In the genomic region with DNA sequence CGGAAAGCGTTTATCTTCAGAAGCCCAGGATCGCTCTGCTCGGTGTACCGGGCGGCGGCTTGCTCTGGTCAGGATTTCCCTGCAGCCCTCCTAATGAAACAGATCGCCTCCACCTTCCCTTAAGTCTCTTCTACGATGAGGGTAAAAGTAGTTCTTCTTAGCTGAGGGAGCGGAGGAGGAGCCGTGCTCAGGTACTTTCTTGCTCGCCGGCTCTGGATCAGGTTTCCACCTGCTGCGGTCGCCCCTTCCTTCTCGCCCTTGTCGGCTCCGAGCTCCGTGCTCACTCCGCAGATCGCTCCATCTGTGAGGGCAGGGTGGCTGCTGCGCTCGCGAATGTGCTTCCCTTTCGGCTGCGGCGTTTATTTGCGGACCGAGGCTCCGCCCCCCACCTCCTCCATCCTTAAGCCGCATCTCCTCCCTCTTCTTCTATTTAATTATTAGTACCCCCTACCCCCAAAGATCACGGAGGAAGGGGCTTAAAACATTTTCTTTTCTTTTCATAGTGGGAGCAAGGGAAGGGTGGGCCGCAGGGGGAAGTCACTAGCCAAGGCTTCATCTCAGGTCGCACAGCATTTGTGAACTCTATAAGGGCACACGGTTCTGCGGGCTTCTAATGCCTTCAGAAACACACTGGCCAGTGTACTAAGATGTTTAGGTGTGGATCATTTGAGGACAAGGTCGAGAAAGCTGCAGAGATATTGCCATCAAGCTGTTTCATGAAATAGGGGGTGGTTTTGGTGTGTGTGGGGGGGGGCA, we compare ENCODE assay signal across 8 mouse cellular contexts. TPM values are rescaled to one million over a fixed set of nuclear protein-coding genes. Genes with fewer than 3 reads are reported as not detected.
DNase-seq lines count a peak whose midpoint lies in the region; ATAC-seq and TF ChIP-seq lines count a peak whose summit lies in the region.

Slc7a8 (minus strand) TSS at position 337 of the 756 bp plus-strand sequence.

- no peak for TF ChIP-seq CTCF in kidney, postnatal 0 days (IDR thresholded peaks at IDR 0.05; ENCODE audit: low read depth)
- TF ChIP-seq CTCF in liver, embryonic 14.5 days (IDR thresholded peaks at IDR 0.05; ENCODE audit: low read depth): no peak

- peaks cover 69% of the 10 kb centered on the region for H3K27me3 ChIP-seq in forebrain, embryonic 10.5 days (ENCODE audit: poor library complexity, severe bottlenecking)
- peaks cover 35% of the 10 kb centered on the region for H3K27me3 ChIP-seq in heart, embryonic 13.5 days (replicated peaks)
- H3K27me3 ChIP-seq in kidney, postnatal 0 days (ENCODE audit: insufficient read depth, low read length): no peaks in the 10 kb centered on the region; the same call in 1 of the 2 replicates
- H3K27me3 ChIP-seq in liver, embryonic 14.5 days (ENCODE audit: control insufficient read depth, insufficient read depth, low read length): peaks cover 40% of the 10 kb centered on the region
- peaks cover 3% of the 10 kb centered on the region; the same call in 1 of the 2 replicates for H3K27me3 ChIP-seq in neural tube, embryonic 11.5 days (ENCODE audit: control insufficient read depth, insufficient read depth, low read length)

- H3K36me3 ChIP-seq in forebrain, embryonic 10.5 days (replicated peaks): no peaks in the 10 kb centered on the region
- no peaks in the 10 kb centered on the region for H3K36me3 ChIP-seq in heart, embryonic 13.5 days
- H3K36me3 ChIP-seq in kidney, postnatal 0 days (ENCODE audit: insufficient read depth, low read length): no peaks in the 10 kb centered on the region
- no peaks in the 10 kb centered on the region for H3K36me3 ChIP-seq in liver, embryonic 14.5 days (replicated peaks; ENCODE audit: control insufficient read depth, insufficient read depth, low read depth)
- H3K36me3 ChIP-seq in neural tube, embryonic 11.5 days (ENCODE audit: control insufficient read depth, insufficient read depth, low read length): no peaks in the 10 kb centered on the region

- peak within 1 kb of the TSS; percentile 80 for H3K9ac ChIP-seq in heart, embryonic 13.5 days
- peak within 1 kb of the TSS; percentile 43 for H3K9ac ChIP-seq in kidney, postnatal 0 days (ENCODE audit: low read depth, low read length)
- H3K9ac ChIP-seq in liver, embryonic 14.5 days (replicated peaks): no peak within 1 kb of the TSS
- peak within 1 kb of the TSS; percentile 47; the same call in 1 of the 2 replicates for H3K9ac ChIP-seq in neural tube, embryonic 11.5 days (ENCODE audit: low read length)

- no peak for TF ChIP-seq EP300 in liver, embryonic 14.5 days (IDR thresholded peaks at IDR 0.05; ENCODE audit: low read depth)

- WGBS in forebrain, embryonic 10.5 days: 1% methylated on average over 37 of the region's 37 CpGs
- 2% methylated on average over 37 of the region's 37 CpGs for WGBS in heart, embryonic 13.5 days
- 2% methylated on average over 37 of the region's 37 CpGs for WGBS in kidney, postnatal 0 days
- 2% methylated on average over 37 of the region's 37 CpGs for WGBS in liver, embryonic 14.5 days (ENCODE audit: insufficient replicate concordance)
- WGBS in neural tube, embryonic 11.5 days: 1% methylated on average over 37 of the region's 37 CpGs

- DNase-seq in urinary bladder, adult 18-20 months (ENCODE audit: low spot score in 2 of 2): peak; percentile 56 to 62
- no peak for DNase-seq in urinary bladder, postnatal 10 days (ENCODE audit: low spot score)
- DNase-seq in forebrain, embryonic 10.5 days (ENCODE audit: extremely low spot score, low spot score): peak; percentile 62
- peak; percentile 63 for DNase-seq in kidney, postnatal 0 days (ENCODE audit: low spot score)
- DNase-seq in liver, embryonic 14.5 days (ENCODE audit: low read depth in 3 of 3, low spot score in 3 of 3): no peak
- DNase-seq in neural tube, embryonic 11.5 days (ENCODE audit: low spot score): peak; percentile 78
- peak; percentile 57 for DNase-seq in telencephalon, adult 2 months (ENCODE audit: low read depth, low spot score)

- no peak for ATAC-seq in heart, embryonic 13.5 days (ENCODE audit: extremely low read depth, insufficient number of reproducible peaks, low FRiP score, low TSS enrichment)
- ATAC-seq in kidney, postnatal 0 days (replicated peaks; ENCODE audit: low FRiP score, low read depth): 0 out of 2 replicates have a peak, but pooled peaks have one; percentile 42
- ATAC-seq in liver, embryonic 14.5 days (ENCODE audit: insufficient read depth): no peak
- peak; percentile 35; the same call in 1 of the 2 replicates for ATAC-seq in neural tube, embryonic 11.5 days (ENCODE audit: insufficient read depth, low FRiP score, low TSS enrichment)

- 0 out of 2 replicates have a peak within 1 kb of the TSS, but pooled peaks have one; percentile 27 for H3K27ac ChIP-seq in forebrain, embryonic 10.5 days
- H3K27ac ChIP-seq in heart, embryonic 13.5 days (replicated peaks): 0 out of 2 replicates have a peak within 1 kb of the TSS, but pooled peaks have one; percentile 25
- H3K27ac ChIP-seq in kidney, postnatal 0 days: peak within 1 kb of the TSS; percentile 55
- H3K27ac ChIP-seq in liver, embryonic 14.5 days: no peak within 1 kb of the TSS
- no peak within 1 kb of the TSS for H3K27ac ChIP-seq in neural tube, embryonic 11.5 days (ENCODE audit: low read depth, low read length)

- no peaks in the 10 kb centered on the region for H3K9me3 ChIP-seq in forebrain, embryonic 10.5 days
- H3K9me3 ChIP-seq in heart, embryonic 13.5 days: no peaks in the 10 kb centered on the region; the same call in 1 of the 2 replicates
- no peaks in the 10 kb centered on the region for H3K9me3 ChIP-seq in kidney, postnatal 0 days (replicated peaks; ENCODE audit: low read length)
- H3K9me3 ChIP-seq in liver, embryonic 14.5 days (ENCODE audit: control insufficient read depth, low read length): no peaks in the 10 kb centered on the region
- H3K9me3 ChIP-seq in neural tube, embryonic 11.5 days (ENCODE audit: control insufficient read depth, low read length): no peaks in the 10 kb centered on the region

- peak within 1 kb of the TSS; percentile 82 for H3K4me2 ChIP-seq in heart, embryonic 13.5 days
- H3K4me2 ChIP-seq in kidney, postnatal 0 days (ENCODE audit: low read length): peak within 1 kb of the TSS; percentile 79
- peak within 1 kb of the TSS; percentile 70 for H3K4me2 ChIP-seq in liver, embryonic 14.5 days (ENCODE audit: low read depth)
- peak within 1 kb of the TSS; percentile 72 for H3K4me2 ChIP-seq in neural tube, embryonic 11.5 days (ENCODE audit: low read depth)

- peak within 1 kb of the TSS; percentile 59 for H3K4me3 ChIP-seq in forebrain, embryonic 10.5 days
- peak within 1 kb of the TSS; percentile 59 for H3K4me3 ChIP-seq in heart, embryonic 13.5 days
- peak within 1 kb of the TSS; percentile 46 for H3K4me3 ChIP-seq in kidney, postnatal 0 days (replicated peaks; ENCODE audit: low read depth, low read length)
- H3K4me3 ChIP-seq in liver, embryonic 14.5 days (ENCODE audit: insufficient read depth in 1 of 2, low read depth in 2 of 2, low read length in 2 of 2): peak within 1 kb of the TSS; percentile 53 to 54
- H3K4me3 ChIP-seq in neural tube, embryonic 11.5 days (ENCODE audit: low read depth, low read length): peak within 1 kb of the TSS; percentile 36

- peaks cover 9% of the 10 kb centered on the region for H3K4me1 ChIP-seq in forebrain, embryonic 10.5 days
- H3K4me1 ChIP-seq in heart, embryonic 13.5 days: peaks cover 28% of the 10 kb centered on the region
- H3K4me1 ChIP-seq in kidney, postnatal 0 days (replicated peaks; ENCODE audit: insufficient read depth, low read length): peaks cover 3% of the 10 kb centered on the region; the same call in 1 of the 2 replicates
- no peaks in the 10 kb centered on the region; a peak in 1 of 4 replicates for H3K4me1 ChIP-seq in liver, embryonic 14.5 days (replicated peaks; ENCODE audit: control insufficient read depth in 2 of 2, insufficient read depth in 2 of 2, low read length in 1 of 2)
- H3K4me1 ChIP-seq in neural tube, embryonic 11.5 days (ENCODE audit: control insufficient read depth, insufficient read depth, low read length): no peaks in the 10 kb centered on the region

RNA-seq across cellular contexts. Expression of gene Slc7a8, which starts in this region (rescaled TPM):
- 1.0 and 2.3 TPM in 2 replicates for polyA plus RNA-seq in forebrain, embryonic 10.5 days (2016; fragmentation: Nextera tagmentation; extraction: Ambion mirVana)
- polyA plus RNA-seq in heart, embryonic 13.5 days (2015; fragmentation: Nextera tagmentation; extraction: Ambion mirVana): 3.4 and 4.0 TPM in 2 replicates
- polyA plus RNA-seq in kidney, postnatal 0 days (2015; fragmentation: Nextera tagmentation; extraction: Ambion mirVana): 25.4 and 25.7 TPM in 2 replicates
- polyA plus RNA-seq in liver, embryonic 14.5 days (2012; rRNA removed): 3.3 and 3.6 TPM in 2 replicates
- 3.7 and 3.9 TPM in 2 replicates for polyA plus RNA-seq in liver, embryonic 14.5 days (2014; fragmentation: Nextera tagmentation; extraction: Ambion mirVana)
- 3.2 and 3.4 TPM in 2 replicates for polyA plus RNA-seq in neural tube, embryonic 11.5 days (2014; fragmentation: Nextera tagmentation; extraction: Ambion mirVana)

Comparison
In these comparisons a context has a peak if more than half of its experiments do, and no peak if none do; other contexts are left out.
1. DNase-seq: peak in urinary bladder, adult 18-20 months (2 of 2), forebrain, embryonic 10.5 days (single experiment), kidney, postnatal 0 days (single experiment), neural tube, embryonic 11.5 days (single experiment) and telencephalon, adult 2 months (single experiment); none in urinary bladder, postnatal 10 days (single experiment) and liver, embryonic 14.5 days (0 of 3).
2. H3K27ac ChIP-seq: peak in forebrain, embryonic 10.5 days (single experiment), heart, embryonic 13.5 days (single experiment) and kidney, postnatal 0 days (single experiment); none in liver, embryonic 14.5 days (single experiment) and neural tube, embryonic 11.5 days (single experiment).
3. ATAC-seq: peak in kidney, postnatal 0 days (single experiment) and neural tube, embryonic 11.5 days (single experiment); none in heart, embryonic 13.5 days (single experiment) and liver, embryonic 14.5 days (single experiment).
4. Peak in every context shown above with its lines, with median percentiles within 50 percentile points of each other: H3K4me3 ChIP-seq and H3K4me2 ChIP-seq.